Mouse (Mus musculus): ENCODE measurements at regions not wholly inside any gene's neighbourhood (a gene's known extent, or its start where the extent isn't known, plus 50 kb on each side); places are given as distances from the start of the nearest gene placed in this dataset.

DNA sequence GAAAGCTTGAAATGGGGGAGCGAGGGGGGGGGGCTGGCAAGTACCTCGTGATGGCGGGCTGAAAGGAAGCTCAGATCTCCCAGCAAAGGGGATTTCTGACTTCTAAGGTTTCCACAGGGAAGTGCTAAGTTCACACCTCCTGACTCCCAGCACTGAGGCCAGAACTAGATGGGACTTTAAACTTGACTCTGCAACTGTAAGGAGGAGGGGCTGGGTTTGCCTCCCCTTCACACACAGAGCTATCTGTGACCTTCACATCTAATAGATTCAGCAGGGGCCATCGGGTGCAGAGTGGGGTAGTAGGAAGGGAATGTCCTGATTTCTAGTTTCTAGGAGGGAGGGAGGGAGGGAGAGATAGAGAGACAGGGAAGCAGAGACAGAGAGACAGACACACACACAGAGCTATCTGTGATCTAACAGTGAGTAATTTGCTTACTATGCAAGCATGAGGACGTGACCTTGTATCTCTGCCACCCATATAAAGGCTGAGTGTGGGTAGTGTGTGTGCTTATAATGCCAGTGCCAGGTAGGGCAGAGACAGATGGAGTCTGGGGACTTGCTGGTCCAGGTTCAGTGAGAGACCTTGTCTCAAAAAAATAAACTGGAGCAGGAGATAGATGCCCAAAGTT lies 125.2 kb upstream of the Shb start:
- Histone ChIP-seq H3K27me3 (ENCODE audit: control insufficient read depth, insufficient read depth, low read length) (no peaks in the 10 kb centered on the region), H3K9me3 (ENCODE audit: control insufficient read depth, low read length) (0 out of 2 replicates have a peak, but pooled peaks cover 3% of the 10 kb centered on the region), H3K9ac (ENCODE audit: low read length) (no peak overlapping the region), H3K4me1 (ENCODE audit: control insufficient read depth in 2 of 2, insufficient read depth in 2 of 2, low read length in 2 of 2) (peaks cover 8 to 17% of the 10 kb centered on the region in 2 experiments; a peak in 3 of 4 replicates), H3K4me3 (ENCODE audit: control insufficient read depth in 1 of 2, insufficient read depth in 1 of 2, low read depth in 1 of 2, low read length in 2 of 2) (no peak overlapping the region), H3K4me2 (ENCODE audit: low read length) (no peak overlapping the region), H3K36me3 (ENCODE audit: control insufficient read depth, insufficient read depth, low read length) (no peaks in the 10 kb centered on the region), H3K27ac (replicated peaks in 1 of 2; ENCODE audit: control insufficient read depth in 1 of 2, insufficient read depth in 1 of 2, low read depth in 2 of 2, low read length in 2 of 2) (no peak overlapping the region)
- 18% methylated on average over 5 of the region's 5 CpGs for WGBS
- ATAC-seq (ENCODE audit: insufficient number of reproducible peaks, insufficient read depth, low FRiP score, low read depth), result no peak

DNA sequence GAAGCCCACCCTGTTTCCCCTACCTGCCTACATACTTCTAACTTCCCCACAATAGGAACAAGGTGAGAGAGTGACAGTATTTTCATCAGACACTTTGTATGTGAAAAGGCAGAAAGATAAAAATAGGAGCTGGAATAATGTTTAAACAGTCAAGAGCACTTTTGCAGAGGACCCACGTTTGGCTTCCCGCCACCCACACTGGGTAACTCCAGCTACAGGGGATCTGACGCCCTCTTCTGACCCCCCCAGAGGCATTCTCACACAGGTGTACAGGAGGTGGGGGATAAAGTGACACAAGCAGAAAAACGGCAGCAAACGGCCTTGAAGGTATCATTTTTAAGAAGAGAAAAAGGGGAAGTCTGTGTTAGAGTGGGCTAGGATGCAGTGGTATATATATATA lies 123.5 kb upstream of the Shb start:
- no peak for ATAC-seq (ENCODE audit: insufficient number of reproducible peaks, insufficient read depth, low FRiP score, low read depth)
- WGBS, result 47% methylated on average over 5 of the region's 5 CpGs
- H3K9ac ChIP-seq (ENCODE audit: low read length), result no peak overlapping the region
- H3K27ac ChIP-seq (replicated peaks in 1 of 2; ENCODE audit: control insufficient read depth in 1 of 2, insufficient read depth in 1 of 2, low read depth in 2 of 2, low read length in 2 of 2), result no peak overlapping the region
- no peak overlapping the region for H3K4me3 ChIP-seq (ENCODE audit: control insufficient read depth in 1 of 2, insufficient read depth in 1 of 2, low read depth in 1 of 2, low read length in 2 of 2)
- H3K36me3 ChIP-seq (ENCODE audit: control insufficient read depth, insufficient read depth, low read length), result no peaks in the 10 kb centered on the region
- peaks cover 8 to 17% of the 10 kb centered on the region in 2 experiments; a peak in 3 of 4 replicates for H3K4me1 ChIP-seq (ENCODE audit: control insufficient read depth in 2 of 2, insufficient read depth in 2 of 2, low read length in 2 of 2)
- 0 out of 2 replicates have a peak, but pooled peaks cover 3% of the 10 kb centered on the region for H3K9me3 ChIP-seq (ENCODE audit: control insufficient read depth, low read length)
- no peaks in the 10 kb centered on the region for H3K27me3 ChIP-seq (ENCODE audit: control insufficient read depth, insufficient read depth, low read length)
- H3K4me2 ChIP-seq (ENCODE audit: low read length), result no peak overlapping the region

DNA sequence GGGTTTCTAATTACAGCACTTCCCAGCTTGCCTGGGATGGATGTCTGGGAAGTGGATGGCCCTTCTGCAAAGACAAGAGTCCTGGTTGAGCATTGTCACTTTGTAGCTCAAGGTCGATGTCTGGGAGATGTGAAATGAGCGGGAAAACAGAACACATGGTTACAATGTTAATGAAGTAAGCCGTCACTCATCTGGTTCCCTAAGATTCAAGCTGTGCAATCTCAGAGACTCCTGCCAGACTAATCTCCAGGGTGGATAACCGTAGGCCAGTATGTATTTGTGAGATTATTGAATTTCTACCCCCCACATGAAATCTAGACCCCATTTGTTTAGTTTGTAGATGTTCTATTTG lies 122.5 kb upstream of the Shb start:
- WGBS, result 23% methylated on average over 4 of the region's 4 CpGs
- Histone ChIP-seq H3K27me3 (ENCODE audit: control insufficient read depth, insufficient read depth, low read length) (no peaks in the 10 kb centered on the region), H3K27ac (replicated peaks in 1 of 2; ENCODE audit: control insufficient read depth in 1 of 2, insufficient read depth in 1 of 2, low read depth in 2 of 2, low read length in 2 of 2) (no peak overlapping the region), H3K4me2 (ENCODE audit: low read length) (peak overlapping the region; percentile 39), H3K4me1 (ENCODE audit: control insufficient read depth in 2 of 2, insufficient read depth in 2 of 2, low read length in 2 of 2) (peaks cover 8 to 17% of the 10 kb centered on the region in 2 experiments; a peak in 3 of 4 replicates), H3K36me3 (ENCODE audit: control insufficient read depth, insufficient read depth, low read length) (no peaks in the 10 kb centered on the region), H3K9me3 (ENCODE audit: control insufficient read depth, low read length) (0 out of 2 replicates have a peak, but pooled peaks cover 3% of the 10 kb centered on the region), H3K4me3 (ENCODE audit: control insufficient read depth in 1 of 2, insufficient read depth in 1 of 2, low read depth in 1 of 2, low read length in 2 of 2) (no peak overlapping the region), H3K9ac (ENCODE audit: low read length) (no peak overlapping the region)
- ATAC-seq (ENCODE audit: insufficient number of reproducible peaks, insufficient read depth, low FRiP score, low read depth), result no peak

DNA sequence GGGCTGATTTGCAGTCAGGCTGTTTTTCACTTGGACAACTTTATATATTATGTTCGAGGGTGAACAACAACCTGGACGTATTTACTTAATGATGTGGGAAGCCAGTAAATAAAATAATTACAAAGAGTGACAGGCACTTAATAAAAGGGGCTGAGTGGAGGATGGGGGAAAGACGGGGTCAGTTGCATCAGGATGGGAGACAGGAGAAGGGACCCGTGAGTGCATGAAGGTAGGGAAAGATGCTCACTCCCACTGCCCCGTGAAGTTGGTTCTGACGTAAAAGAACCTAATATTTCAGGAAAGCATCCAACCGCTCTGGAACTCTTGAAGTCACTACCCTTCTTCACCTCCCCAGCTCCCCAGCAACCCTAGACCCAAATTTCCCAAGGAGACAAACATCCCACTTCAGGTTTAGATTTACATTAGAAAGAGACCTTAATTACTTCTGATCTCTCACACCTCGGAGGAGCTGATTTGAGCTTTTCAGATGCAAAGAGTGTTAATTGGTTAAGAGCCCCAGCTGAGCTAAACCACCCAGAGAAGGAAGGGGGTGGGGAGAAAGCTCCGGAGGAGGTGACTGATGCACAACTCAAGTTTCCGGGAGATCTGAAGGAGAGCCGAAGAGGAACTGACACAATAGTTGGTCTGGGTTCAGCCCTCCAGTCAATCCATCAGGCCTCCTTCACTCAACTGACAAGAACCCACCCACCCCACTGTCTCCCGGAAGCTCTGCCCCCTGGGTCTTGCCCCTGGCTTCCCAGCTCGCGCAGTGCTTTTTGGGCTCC lies 121.9 kb upstream of the Shb start:
- Histone ChIP-seq H3K9ac (ENCODE audit: low read length) (no peak overlapping the region), H3K27ac (replicated peaks in 1 of 2; ENCODE audit: control insufficient read depth in 1 of 2, insufficient read depth in 1 of 2, low read depth in 2 of 2, low read length in 2 of 2) (no peak overlapping the region), H3K4me1 (ENCODE audit: control insufficient read depth in 2 of 2, insufficient read depth in 2 of 2, low read length in 2 of 2) (peaks cover 8 to 17% of the 10 kb centered on the region in 2 experiments; a peak in 3 of 4 replicates), H3K4me2 (ENCODE audit: low read length) (peak overlapping the region; percentile 39), H3K36me3 (ENCODE audit: control insufficient read depth, insufficient read depth, low read length) (no peaks in the 10 kb centered on the region), H3K4me3 (ENCODE audit: control insufficient read depth in 1 of 2, insufficient read depth in 1 of 2, low read depth in 1 of 2, low read length in 2 of 2) (no peak overlapping the region), H3K9me3 (ENCODE audit: control insufficient read depth, low read length) (0 out of 2 replicates have a peak, but pooled peaks cover 3% of the 10 kb centered on the region), H3K27me3 (ENCODE audit: control insufficient read depth, insufficient read depth, low read length) (no peaks in the 10 kb centered on the region)
- no peak for ATAC-seq (ENCODE audit: insufficient number of reproducible peaks, insufficient read depth, low FRiP score, low read depth)
- WGBS, result 16% methylated on average over 14 of the region's 14 CpGs

DNA sequence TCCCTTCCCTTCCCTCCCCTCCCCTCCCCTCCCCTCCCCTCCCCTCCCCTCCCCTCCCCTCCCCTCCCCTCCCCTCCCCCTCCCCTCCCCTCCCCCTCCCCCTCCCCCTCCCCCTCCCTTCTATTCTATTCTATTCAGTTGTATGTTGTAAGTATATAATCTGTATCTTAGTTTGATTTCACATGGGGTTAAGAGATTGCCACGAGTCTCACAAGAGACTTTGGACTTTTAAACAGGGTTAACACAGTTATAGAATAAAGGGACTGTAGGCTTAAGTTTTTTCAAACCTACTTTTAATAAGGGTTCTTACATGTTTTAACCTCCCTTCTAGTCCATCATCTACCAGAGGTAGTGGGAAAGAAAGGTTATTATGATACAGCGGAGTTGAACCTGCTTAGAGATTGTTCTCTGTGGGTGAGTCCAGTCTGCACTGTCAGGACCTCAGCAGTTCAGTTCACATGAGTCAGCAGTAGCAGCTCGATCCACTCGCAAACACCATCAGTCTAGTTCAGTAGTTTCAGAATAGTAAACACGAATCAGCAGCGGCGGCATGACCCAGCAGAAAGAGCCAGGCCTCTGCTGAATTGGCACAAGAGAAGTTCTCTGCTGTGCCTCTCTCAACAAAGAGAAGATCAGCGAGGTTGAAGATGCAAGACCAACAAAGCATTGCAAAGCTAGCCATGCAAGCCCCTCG lies 116.8 kb upstream of the Shb start:
- ATAC-seq (ENCODE audit: insufficient number of reproducible peaks, insufficient read depth, low FRiP score, low read depth), result no peak
- WGBS, result 86% methylated on average over 9 of the region's 9 CpGs
- no peak overlapping the region for H3K4me3 ChIP-seq (ENCODE audit: control insufficient read depth in 1 of 2, insufficient read depth in 1 of 2, low read depth in 1 of 2, low read length in 2 of 2)

DNA sequence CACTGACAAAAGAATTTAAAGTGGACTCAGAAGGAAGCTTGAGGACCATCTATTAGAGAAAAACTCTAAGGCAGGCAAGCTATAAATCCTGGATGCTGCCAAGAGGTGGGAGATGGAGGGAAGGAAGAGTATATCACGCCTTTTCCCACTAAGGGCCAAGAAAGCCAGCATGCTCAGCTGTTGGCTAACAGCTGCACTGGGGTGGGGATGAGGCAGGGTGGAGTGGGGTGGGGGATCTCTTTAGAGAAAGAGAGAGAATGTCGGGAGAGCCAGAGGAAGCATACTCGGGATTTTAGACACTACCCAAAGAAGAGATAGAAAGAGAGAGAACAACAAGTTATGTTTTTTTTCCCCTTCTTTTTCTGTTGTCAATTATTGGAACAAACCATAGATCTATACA lies 115.2 kb upstream of the Shb start:
- no peak overlapping the region for H3K4me2 ChIP-seq (ENCODE audit: low read length)
- no peaks in the 10 kb centered on the region for H3K36me3 ChIP-seq (ENCODE audit: control insufficient read depth, insufficient read depth, low read length)
- H3K4me1 ChIP-seq (ENCODE audit: control insufficient read depth in 2 of 2, insufficient read depth in 2 of 2, low read length in 2 of 2), result no peaks in the 10 kb centered on the region
- H3K9me3 ChIP-seq (ENCODE audit: control insufficient read depth, low read length), result no peaks in the 10 kb centered on the region
- no peak overlapping the region for H3K27ac ChIP-seq (replicated peaks in 1 of 2; ENCODE audit: control insufficient read depth in 1 of 2, insufficient read depth in 1 of 2, low read depth in 2 of 2, low read length in 2 of 2)
- no peak overlapping the region for H3K4me3 ChIP-seq (ENCODE audit: control insufficient read depth in 1 of 2, insufficient read depth in 1 of 2, low read depth in 1 of 2, low read length in 2 of 2)
- ATAC-seq (ENCODE audit: insufficient number of reproducible peaks, insufficient read depth, low FRiP score, low read depth), result no peak
- 71% methylated on average over 3 of the region's 3 CpGs for WGBS
- no peaks in the 10 kb centered on the region for H3K27me3 ChIP-seq (ENCODE audit: control insufficient read depth, insufficient read depth, low read length)
- H3K9ac ChIP-seq (ENCODE audit: low read length), result no peak overlapping the region

More for the DNA sequence above, 116.8 kb upstream of the Shb start:
- H3K4me1 ChIP-seq (ENCODE audit: control insufficient read depth in 2 of 2, insufficient read depth in 2 of 2, low read length in 2 of 2), result peaks cover 0 to 1% of the 10 kb centered on the region in 2 experiments; a peak in 1 of 4 replicates
- no peaks in the 10 kb centered on the region for H3K27me3 ChIP-seq (ENCODE audit: control insufficient read depth, insufficient read depth, low read length)
- H3K36me3 ChIP-seq (ENCODE audit: control insufficient read depth, insufficient read depth, low read length), result no peaks in the 10 kb centered on the region
- 0 out of 2 replicates have a peak, but pooled peaks cover 3% of the 10 kb centered on the region for H3K9me3 ChIP-seq (ENCODE audit: control insufficient read depth, low read length)
- no peak overlapping the region for H3K27ac ChIP-seq (replicated peaks in 1 of 2; ENCODE audit: control insufficient read depth in 1 of 2, insufficient read depth in 1 of 2, low read depth in 2 of 2, low read length in 2 of 2)
- H3K9ac ChIP-seq (ENCODE audit: low read length), result no peak overlapping the region
- H3K4me2 ChIP-seq (ENCODE audit: low read length), result no peak overlapping the region

DNA sequence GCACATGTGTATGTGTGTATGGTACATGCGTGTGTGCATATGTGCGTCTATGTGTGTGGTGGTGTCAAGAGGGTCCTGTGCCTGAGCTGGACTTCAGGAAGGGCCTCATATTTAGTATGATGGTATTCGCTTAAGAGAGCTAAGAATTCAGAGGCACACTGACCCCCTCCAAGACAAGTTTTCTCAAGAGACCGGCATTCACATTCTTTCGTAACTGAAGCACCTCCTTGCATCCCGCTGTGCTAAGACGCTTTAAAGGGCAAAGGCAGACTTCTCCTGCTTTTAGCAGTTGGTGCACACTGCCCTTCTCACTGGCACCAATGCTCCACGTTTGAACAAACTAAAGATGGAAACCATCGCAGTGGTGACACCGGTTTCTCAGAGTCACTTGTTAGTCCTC lies 110.3 kb upstream of the Shb start:
- Histone ChIP-seq H3K4me2 (ENCODE audit: low read length) (no peak overlapping the region), H3K36me3 (ENCODE audit: control insufficient read depth, insufficient read depth, low read length) (no peaks in the 10 kb centered on the region), H3K27me3 (ENCODE audit: control insufficient read depth, insufficient read depth, low read length) (no peaks in the 10 kb centered on the region), H3K4me3 (ENCODE audit: control insufficient read depth in 1 of 2, insufficient read depth in 1 of 2, low read depth in 1 of 2, low read length in 2 of 2) (no peak overlapping the region), H3K9ac (ENCODE audit: low read length) (no peak overlapping the region), H3K27ac (replicated peaks in 1 of 2; ENCODE audit: control insufficient read depth in 1 of 2, insufficient read depth in 1 of 2, low read depth in 2 of 2, low read length in 2 of 2) (no peak overlapping the region), H3K4me1 (ENCODE audit: control insufficient read depth in 2 of 2, insufficient read depth in 2 of 2, low read length in 2 of 2) (no peaks in the 10 kb centered on the region; a peak in 1 of 4 replicates), H3K9me3 (ENCODE audit: control insufficient read depth, low read length) (no peaks in the 10 kb centered on the region)
- no peak for ATAC-seq (ENCODE audit: insufficient number of reproducible peaks, insufficient read depth, low FRiP score, low read depth)
- WGBS, result 82% methylated on average over 10 of the region's 10 CpGs
